In the genomic region with DNA sequence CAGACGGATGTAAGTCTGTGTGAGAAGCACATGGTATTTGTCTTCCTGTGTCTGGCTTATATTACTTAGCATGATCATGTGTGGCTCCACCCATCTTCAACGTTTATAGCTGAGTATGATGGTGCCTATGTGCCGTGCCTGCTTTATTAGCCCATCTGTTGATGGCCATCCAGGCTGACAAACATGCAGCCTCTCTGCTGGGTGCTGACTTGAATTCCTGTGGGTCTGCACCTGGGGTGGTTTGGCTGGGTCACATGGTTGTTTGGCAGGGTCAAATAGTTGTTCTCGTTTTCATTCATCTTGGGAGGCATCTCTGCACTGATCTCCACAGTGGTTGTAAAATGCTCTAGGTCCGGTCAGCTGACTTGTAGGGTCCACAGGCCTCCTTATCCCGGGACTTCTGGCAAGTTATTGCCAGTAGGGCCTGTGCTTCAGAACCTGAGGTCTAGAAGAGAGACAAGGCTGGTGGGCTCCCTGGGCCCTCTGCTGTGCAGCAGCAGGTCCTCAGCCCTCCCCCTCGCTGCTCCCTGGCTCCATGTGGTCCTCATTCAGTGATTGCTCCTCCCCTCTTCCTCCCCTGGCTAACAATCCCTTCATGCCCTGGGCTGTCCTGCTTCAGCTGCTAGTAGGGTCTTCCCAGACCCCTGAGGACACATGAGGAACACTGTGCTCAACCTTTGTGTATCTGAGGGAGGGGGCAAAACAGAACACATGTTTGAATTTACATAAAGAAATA, we compare ENCODE assay signal across 11 mouse cellular contexts. TPM values are rescaled to one million over a fixed set of nuclear protein-coding genes. Genes with fewer than 3 reads are reported as not detected.
DNase-seq lines count a peak whose midpoint lies in the region; ATAC-seq and TF ChIP-seq lines count a peak whose summit lies in the region.
"Had no signal": no experiment of that assay in that cellular context is flagged by ENCODE, and none has a peak within 500 bp of the region (broad histone marks: within the 10 kb centered on the region; RNA-seq: fewer than 3 reads in every experiment).

No protein-coding gene starts in this region.

- no peak overlapping the region for H3K4me2 ChIP-seq in hindbrain, embryonic 12.5 days (replicated peaks)
- H3K4me2 ChIP-seq in neural tube, embryonic 15.5 days = no peak overlapping the region
- no peak overlapping the region for H3K4me2 ChIP-seq in myocyte (ENCODE audit: low read depth)

- H3K27me3 ChIP-seq in hindbrain, embryonic 10.5 days (ENCODE audit: insufficient read depth, poor library complexity, severe bottlenecking) = no peaks in the 10 kb centered on the region
- H3K27me3 ChIP-seq in hindbrain, embryonic 12.5 days = no peaks in the 10 kb centered on the region
- no peaks in the 10 kb centered on the region for H3K27me3 ChIP-seq in neural tube, embryonic 15.5 days (replicated peaks)
- peaks cover 7% of the 10 kb centered on the region for H3K27me3 ChIP-seq in myocyte (ENCODE audit: control insufficient read depth, insufficient read depth, insufficient read length)

- peak; percentile 16 for DNase-seq in embryo, embryonic 10 days (ENCODE audit: low spot score)
- no peak for DNase-seq in embryo, embryonic 9.5 days (ENCODE audit: extremely low spot score)
- no peak for DNase-seq in hindbrain, embryonic 10.5 days (ENCODE audit: low spot score)
- no peak for DNase-seq in neural tube, embryonic 10.5 days (ENCODE audit: extremely low spot score, low spot score)
- no peak for DNase-seq in layer of hippocampus, postnatal 10 days (ENCODE audit: low spot score in 2 of 2)
- DNase-seq: spleen, adult 18-20 months; thymus, postnatal 36 days had no signal

- ATAC-seq in hindbrain, embryonic 12.5 days (ENCODE audit: low FRiP score) = no peak
- ATAC-seq in neural tube, embryonic 15.5 days (ENCODE audit: low FRiP score) = no peak

- H3K9me3 ChIP-seq in hindbrain, embryonic 10.5 days = no peaks in the 10 kb centered on the region
- H3K9me3 ChIP-seq in hindbrain, embryonic 12.5 days (replicated peaks) = no peaks in the 10 kb centered on the region
- no peaks in the 10 kb centered on the region for H3K9me3 ChIP-seq in neural tube, embryonic 15.5 days (replicated peaks)

- 62% methylated on average over 7 of the region's 7 CpGs for WGBS in hindbrain, embryonic 10.5 days
- 62% methylated on average over 7 of the region's 7 CpGs for WGBS in hindbrain, embryonic 12.5 days
- 45% methylated on average over 7 of the region's 7 CpGs for WGBS in neural tube, embryonic 15.5 days

- 0 out of 2 replicates have a peak overlapping the region, but pooled peaks have one; percentile 35 for H3K27ac ChIP-seq in hindbrain, embryonic 10.5 days
- H3K27ac ChIP-seq in hindbrain, embryonic 12.5 days = no peak overlapping the region
- 0 out of 2 replicates have a peak overlapping the region, but pooled peaks have one; percentile 54 for H3K27ac ChIP-seq in neural tube, embryonic 15.5 days (replicated peaks)

- no peaks in the 10 kb centered on the region for H3K79me2 ChIP-seq in myocyte (ENCODE audit: control insufficient read depth, insufficient read depth)

- no peaks in the 10 kb centered on the region for H3K36me3 ChIP-seq in hindbrain, embryonic 10.5 days
- no peaks in the 10 kb centered on the region for H3K36me3 ChIP-seq in hindbrain, embryonic 12.5 days
- no peaks in the 10 kb centered on the region for H3K36me3 ChIP-seq in neural tube, embryonic 15.5 days
- H3K36me3 ChIP-seq in myocyte (ENCODE audit: control insufficient read depth, insufficient read depth) = no peaks in the 10 kb centered on the region

- H3K4me3 ChIP-seq in hindbrain, embryonic 10.5 days = no peak overlapping the region
- H3K4me3 ChIP-seq in hindbrain, embryonic 12.5 days = no peak overlapping the region
- no peak overlapping the region for H3K4me3 ChIP-seq in neural tube, embryonic 15.5 days (replicated peaks)
- no peak overlapping the region for H3K4me3 ChIP-seq in myocyte

- peaks cover 34% of the 10 kb centered on the region for H3K4me1 ChIP-seq in hindbrain, embryonic 10.5 days (replicated peaks)
- peaks cover 23% of the 10 kb centered on the region for H3K4me1 ChIP-seq in hindbrain, embryonic 12.5 days
- H3K4me1 ChIP-seq in neural tube, embryonic 15.5 days = peaks cover 18% of the 10 kb centered on the region

- no peak overlapping the region for H3ac ChIP-seq in myocyte (ENCODE audit: control insufficient read depth, insufficient read length)

- no peak for TF ChIP-seq POLR2A in myocyte (IDR thresholded peaks at IDR 0.05; ENCODE audit: insufficient read length, low read depth)

- H3K9ac ChIP-seq in hindbrain, embryonic 12.5 days = no peak overlapping the region
- H3K9ac ChIP-seq in neural tube, embryonic 15.5 days (replicated peaks) = no peak overlapping the region

TF ChIP-seq in myocyte, 11 proteins besides CTCF, POLR2A, EP300 and RAD21:
- TF ChIP-seq MYOD1 (IDR thresholded peaks at IDR 0.05; ENCODE audit: control insufficient read depth in 1 of 3, insufficient read length in 2 of 3, low read depth in 2 of 3) (peak in 2 of 3 experiments; percentile 57 to 70), MYOG (IDR thresholded peaks at IDR 0.05; ENCODE audit: control insufficient read depth in 1 of 3, insufficient read depth in 1 of 3, insufficient read length in 2 of 3, low read depth in 2 of 3) (peak in 2 of 3 experiments; percentile 22 to 69), USF1 (IDR thresholded peaks at IDR 0.05; ENCODE audit: low read depth) (peak; percentile 65), SRF (IDR thresholded peaks at IDR 0.05; ENCODE audit: control insufficient read depth, insufficient read length, low read depth) (no peak), CEBPB (IDR thresholded peaks at IDR 0.05; ENCODE audit: insufficient read depth, poor library complexity, severe bottlenecking) (no peak), REST (IDR thresholded peaks at IDR 0.05; ENCODE audit: insufficient read depth, insufficient read length) (no peak), TCF12 (IDR thresholded peaks at IDR 0.05; ENCODE audit: insufficient read depth, poor library complexity, severe bottlenecking) (no peak)

RNA-seq across cellular contexts. Expression of gene Pomgnt2, which starts 29.1 kb away (rescaled TPM):
- 14.7 and 16.3 TPM in 2 replicates for polyA plus RNA-seq in hindbrain, embryonic 10.5 days (2016; fragmentation: Nextera tagmentation; extraction: Ambion mirVana)
- 14.7 and 17.3 TPM in 2 replicates for polyA plus RNA-seq in hindbrain, embryonic 12.5 days (2016; fragmentation: Nextera tagmentation; extraction: Ambion mirVana)
- polyA plus RNA-seq in neural tube, embryonic 15.5 days (2015; fragmentation: Nextera tagmentation; extraction: Ambion mirVana) = 34.3 and 37.8 TPM in 2 replicates
- 2.2 TPM for polyA plus RNA-seq in myocyte (2012; fragmentation: generic; extraction: Trizol)
- 10 to 100 TPM; 41.6 to 42.9 TPM for total RNA-seq in layer of hippocampus, postnatal 10 days (2021)
- total RNA-seq: monocyte, adult 5-6 weeks had no signal
